Mouse (Mus musculus): ENCODE measurements around the gene Olfr1181.
"Not testable (repeated sequence)": the region's sequence is repeated elsewhere in the genome, so short reads cannot be mapped to it uniquely, and the experiment has no call there.

Gene Olfr1181

DNA sequence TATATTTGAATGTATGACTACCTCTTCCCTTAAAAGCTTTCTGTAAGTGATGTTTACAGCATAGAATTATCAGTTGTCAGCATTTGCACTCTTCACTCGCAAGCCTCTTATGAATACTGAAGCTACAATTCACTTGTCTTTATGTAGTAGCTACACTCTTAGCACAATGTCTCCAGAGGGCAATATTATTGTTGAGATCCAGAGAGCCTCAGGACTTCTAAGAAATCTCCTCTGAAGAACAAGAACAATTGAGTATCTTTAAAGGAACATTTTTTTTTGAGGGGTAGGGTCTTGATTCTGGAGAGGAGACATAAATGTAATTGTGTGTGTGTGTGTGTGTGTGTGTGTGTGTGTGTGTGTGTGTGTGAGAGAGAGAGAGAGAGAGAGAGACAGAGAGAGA is at the start of gene Olfr1181:
TSS of gene Olfr1181 (minus strand) at position 101 of the 400 bp plus-strand sequence.
- no peak for DNase-seq (ENCODE audit: low spot score)

DNA sequence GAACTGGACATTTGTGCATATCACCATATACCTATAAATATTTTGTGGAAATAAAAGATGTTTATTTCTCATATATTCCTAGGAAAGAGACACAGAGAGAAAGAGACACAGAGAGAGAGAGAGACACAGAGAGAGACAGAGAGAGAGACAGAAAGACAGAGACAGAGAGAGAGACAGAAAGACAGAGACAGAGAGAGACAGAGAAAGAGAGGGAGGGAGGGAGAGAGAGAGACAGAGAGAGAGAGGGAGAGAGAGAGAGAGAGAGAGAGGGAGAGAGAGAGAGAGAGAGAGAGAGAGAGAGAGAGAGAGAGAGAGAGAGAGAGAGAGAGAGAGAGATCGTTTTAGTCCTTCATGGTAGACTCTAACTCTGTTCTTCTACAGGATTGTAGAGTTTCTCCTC is 28.6 kb upstream of the Olfr1181 start, which contains the start of gene Olfr1183:
TSS of gene Olfr1183 (plus strand) at position 301 of the 400 bp plus-strand sequence.
- DNase-seq (ENCODE audit: low spot score): not testable (repeated sequence)

DNA sequence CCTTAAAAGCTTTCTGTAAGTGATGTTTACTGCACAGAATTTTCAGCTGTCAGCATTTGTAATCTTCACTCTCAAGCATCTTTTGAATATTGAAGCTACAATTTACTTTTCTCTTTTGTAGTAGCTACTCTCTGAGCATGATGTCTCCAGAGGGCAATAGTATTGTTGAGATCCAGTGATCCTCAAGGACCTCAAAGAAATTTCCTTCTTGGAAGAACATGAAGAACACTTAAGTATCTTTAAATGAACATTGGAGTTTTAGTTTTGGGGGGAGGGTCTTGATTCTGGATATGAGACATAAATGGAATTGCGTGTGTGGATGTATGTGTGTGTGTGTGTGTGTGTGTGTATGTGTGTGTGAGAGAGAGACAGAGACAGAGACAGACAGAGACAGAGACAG is 23.1 kb upstream of the Olfr1181 start, which contains the start of gene Gm13757:
TSS of gene Gm13757 (minus strand) at position 101 of the 400 bp plus-strand sequence.
- DNase-seq (ENCODE audit: low spot score): no peak

DNA sequence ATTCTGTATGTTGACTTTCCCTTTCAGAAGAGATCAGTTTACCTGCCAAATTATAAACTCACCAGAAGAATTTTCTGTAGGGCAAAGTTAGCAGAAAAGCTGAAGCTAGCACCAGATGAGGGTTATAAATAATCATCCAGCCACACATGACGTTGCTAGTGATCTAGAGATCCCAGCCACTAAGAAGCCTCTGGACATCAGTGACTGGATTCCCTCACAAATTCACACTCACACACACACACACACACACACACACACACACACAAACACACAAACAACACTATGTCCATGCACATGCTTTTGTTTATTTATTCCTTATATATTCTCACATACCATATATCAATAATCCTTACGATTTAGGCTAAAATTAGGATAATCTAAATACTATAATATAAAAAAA is 6.9 kb downstream of the Olfr1181 start, which contains the start of gene Olfr1180:
TSS of gene Olfr1180 (minus strand) at position 101 of the 400 bp plus-strand sequence.
- DNase-seq (ENCODE audit: low spot score): no peak

DNA sequence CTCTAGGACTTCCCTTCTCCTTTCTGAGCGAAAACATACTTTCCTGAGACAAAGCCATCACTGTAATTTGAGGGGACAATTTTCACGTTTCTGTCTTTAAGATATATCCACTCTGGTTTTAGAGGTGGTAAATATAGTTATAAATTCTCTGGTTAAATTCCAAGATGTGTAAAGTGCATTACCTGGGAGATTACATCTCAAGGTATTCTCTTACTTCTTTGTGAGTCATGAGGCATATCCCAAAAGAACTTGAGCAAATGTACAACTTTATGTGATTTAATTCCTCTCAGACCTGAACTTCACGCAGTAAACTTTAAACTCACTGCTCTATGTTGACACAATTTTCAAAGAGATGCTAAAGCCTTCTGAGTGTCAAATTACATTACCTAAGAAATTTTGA is 19.6 kb downstream of the Olfr1181 start, which contains the start of gene Olfr1179:
TSS of gene Olfr1179 (minus strand) at position 101 of the 400 bp plus-strand sequence.
- DNase-seq (ENCODE audit: low spot score): no peak

DNA sequence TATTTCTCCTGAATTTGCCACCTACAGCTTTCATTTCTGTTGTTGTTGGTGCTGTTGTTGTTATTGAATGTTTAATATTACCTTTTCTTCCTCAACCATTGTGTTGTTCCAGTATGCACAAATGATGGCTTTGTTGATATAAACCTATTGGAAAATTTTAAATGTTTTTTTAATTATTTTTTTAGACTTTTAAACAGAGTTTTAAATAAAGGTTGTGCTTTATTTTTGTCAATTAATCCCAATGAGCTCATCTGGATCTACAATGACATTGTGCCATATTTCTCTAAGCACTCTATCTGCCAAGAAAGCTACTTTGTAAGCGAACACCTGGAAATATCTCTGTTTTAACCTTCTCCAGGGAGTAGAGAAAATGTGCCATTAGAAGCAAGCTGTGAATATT is 39.2 kb downstream of the Olfr1181 start, which contains the start of gene Olfr1178:
TSS of gene Olfr1178 (plus strand) at position 301 of the 400 bp plus-strand sequence.
- no peak for DNase-seq (ENCODE audit: low spot score)

All from urinary bladder, postnatal 25 days (tissue).